Mouse (Mus musculus): ENCODE data around the gene Cldn2. TPM values are rescaled to one million over a fixed set of nuclear protein-coding genes. Genes with fewer than 3 reads are reported as not detected.

Cldn2 gene
- polyA plus RNA-seq, 1 experiment: 0.04 TPM

- Histone ChIP-seq H3K36me3 (ENCODE audit: control insufficient read depth, insufficient read depth, low read length) (no peaks in the 10 kb centered on the region), H3K27me3 (ENCODE audit: control insufficient read depth, insufficient read depth, low read length) (no peaks in the 10 kb centered on the region), H3K4me3 (ENCODE audit: extremely low read depth, insufficient read depth, insufficient read length) (no peak overlapping the region), H3K27ac (ENCODE audit: insufficient read depth, low read length) (no peak overlapping the region), H3K4me1 (ENCODE audit: control insufficient read depth, insufficient read depth, insufficient read length) (no peaks in the 10 kb centered on the region)
- TF ChIP-seq CTCF (IDR thresholded peaks at IDR 0.05; ENCODE audit: extremely low read depth, insufficient read depth, insufficient read length, insufficient replicate concordance) (no peak), POLR2A (IDR thresholded peaks at IDR 0.05; ENCODE audit: low read depth, low read length) (no peak)
- no peak for DNase-seq (ENCODE audit: low read depth in 1 of 2, low spot score in 2 of 2)
- WGBS: 70% methylated on average over 7 of the region's 7 CpGs
Observed at GRCm38 (mm10) chrX:139775084-139775612, 25.5 kb upstream of the Cldn2 start.

- no peaks in the 10 kb centered on the region for H3K27me3 ChIP-seq (ENCODE audit: control insufficient read depth, insufficient read depth, low read length)
- 93% methylated on average over 4 of the region's 4 CpGs for WGBS
Observed at GRCm38 (mm10) chrX:139777357-139777756, 23.3 kb upstream of the Cldn2 start.

GRCm38 (mm10) chrX:139778886-139779285, 21.7 kb upstream of the Cldn2 start:
- 86% methylated on average over 1 of the region's 1 CpGs for WGBS
- no peak for DNase-seq (ENCODE audit: low read depth in 1 of 2, low spot score in 2 of 2)
- H3K27ac ChIP-seq (ENCODE audit: insufficient read depth, low read length): no peak overlapping the region

More at GRCm38 (mm10) chrX:139777357-139777756, 23.3 kb upstream of the Cldn2 start:
- Histone ChIP-seq H3K27ac (ENCODE audit: insufficient read depth, low read length) (no peak overlapping the region), H3K36me3 (ENCODE audit: control insufficient read depth, insufficient read depth, low read length) (no peaks in the 10 kb centered on the region), H3K4me3 (ENCODE audit: extremely low read depth, insufficient read depth, insufficient read length) (no peak overlapping the region), H3K4me1 (ENCODE audit: control insufficient read depth, insufficient read depth, insufficient read length) (no peaks in the 10 kb centered on the region)
- no peak for DNase-seq (ENCODE audit: low read depth in 1 of 2, low spot score in 2 of 2)
- TF ChIP-seq POLR2A (IDR thresholded peaks at IDR 0.05; ENCODE audit: low read depth, low read length) (no peak), CTCF (IDR thresholded peaks at IDR 0.05; ENCODE audit: extremely low read depth, insufficient read depth, insufficient read length, insufficient replicate concordance) (no peak)

GRCm38 (mm10) chrX:139779401-139779800, 21.2 kb upstream of the Cldn2 start:
- 76% methylated on average over 5 of the region's 5 CpGs for WGBS
- no peak for DNase-seq (ENCODE audit: low read depth in 1 of 2, low spot score in 2 of 2)
- H3K36me3 ChIP-seq (ENCODE audit: control insufficient read depth, insufficient read depth, low read length): no peaks in the 10 kb centered on the region
- TF ChIP-seq CTCF (IDR thresholded peaks at IDR 0.05; ENCODE audit: extremely low read depth, insufficient read depth, insufficient read length, insufficient replicate concordance) (no peak), POLR2A (IDR thresholded peaks at IDR 0.05; ENCODE audit: low read depth, low read length) (no peak)
- H3K27ac ChIP-seq (ENCODE audit: insufficient read depth, low read length): no peak overlapping the region
- no peaks in the 10 kb centered on the region for H3K27me3 ChIP-seq (ENCODE audit: control insufficient read depth, insufficient read depth, low read length)
- no peak overlapping the region for H3K4me3 ChIP-seq (ENCODE audit: extremely low read depth, insufficient read depth, insufficient read length)
- no peaks in the 10 kb centered on the region for H3K4me1 ChIP-seq (ENCODE audit: control insufficient read depth, insufficient read depth, insufficient read length)

More at GRCm38 (mm10) chrX:139778886-139779285, 21.7 kb upstream of the Cldn2 start:
- no peaks in the 10 kb centered on the region for H3K36me3 ChIP-seq (ENCODE audit: control insufficient read depth, insufficient read depth, low read length)
- H3K27me3 ChIP-seq (ENCODE audit: control insufficient read depth, insufficient read depth, low read length): no peaks in the 10 kb centered on the region
- no peaks in the 10 kb centered on the region for H3K4me1 ChIP-seq (ENCODE audit: control insufficient read depth, insufficient read depth, insufficient read length)
- TF ChIP-seq CTCF (IDR thresholded peaks at IDR 0.05; ENCODE audit: extremely low read depth, insufficient read depth, insufficient read length, insufficient replicate concordance): no peak
- no peak for TF ChIP-seq POLR2A (IDR thresholded peaks at IDR 0.05; ENCODE audit: low read depth, low read length)
- H3K4me3 ChIP-seq (ENCODE audit: extremely low read depth, insufficient read depth, insufficient read length): no peak overlapping the region

- no peaks in the 10 kb centered on the region for H3K36me3 ChIP-seq (ENCODE audit: control insufficient read depth, insufficient read depth, low read length)
- no peaks in the 10 kb centered on the region for H3K27me3 ChIP-seq (ENCODE audit: control insufficient read depth, insufficient read depth, low read length)
- no peak for DNase-seq (ENCODE audit: low read depth in 1 of 2, low spot score in 2 of 2)
- H3K4me3 ChIP-seq (ENCODE audit: extremely low read depth, insufficient read depth, insufficient read length): no peak overlapping the region
- H3K27ac ChIP-seq (ENCODE audit: insufficient read depth, low read length): no peak overlapping the region
- WGBS: 67% methylated on average over 3 of the region's 3 CpGs
- TF ChIP-seq POLR2A (IDR thresholded peaks at IDR 0.05; ENCODE audit: low read depth, low read length) (no peak), CTCF (IDR thresholded peaks at IDR 0.05; ENCODE audit: extremely low read depth, insufficient read depth, insufficient read length, insufficient replicate concordance) (no peak)
- H3K4me1 ChIP-seq (ENCODE audit: control insufficient read depth, insufficient read depth, insufficient read length): no peaks in the 10 kb centered on the region
Observed at GRCm38 (mm10) chrX:139780988-139781387, 19.6 kb upstream of the Cldn2 start.

- Histone ChIP-seq H3K27me3 (ENCODE audit: control insufficient read depth, insufficient read depth, low read length) (no peaks in the 10 kb centered on the region), H3K4me1 (ENCODE audit: control insufficient read depth, insufficient read depth, insufficient read length) (no peaks in the 10 kb centered on the region), H3K4me3 (ENCODE audit: extremely low read depth, insufficient read depth, insufficient read length) (no peak overlapping the region), H3K27ac (ENCODE audit: insufficient read depth, low read length) (no peak overlapping the region), H3K36me3 (ENCODE audit: control insufficient read depth, insufficient read depth, low read length) (no peaks in the 10 kb centered on the region)
- TF ChIP-seq POLR2A (IDR thresholded peaks at IDR 0.05; ENCODE audit: low read depth, low read length) (no peak), CTCF (IDR thresholded peaks at IDR 0.05; ENCODE audit: extremely low read depth, insufficient read depth, insufficient read length, insufficient replicate concordance) (no peak)
- WGBS: 91% methylated on average over 4 of the region's 4 CpGs
- no peak for DNase-seq (ENCODE audit: low read depth in 1 of 2, low spot score in 2 of 2)
Observed at GRCm38 (mm10) chrX:139781563-139781962, 19.1 kb upstream of the Cldn2 start.

- no peaks in the 10 kb centered on the region for H3K27me3 ChIP-seq (ENCODE audit: control insufficient read depth, insufficient read depth, low read length)
- WGBS: 74% methylated on average over 6 of the region's 6 CpGs
- no peaks in the 10 kb centered on the region for H3K4me1 ChIP-seq (ENCODE audit: control insufficient read depth, insufficient read depth, insufficient read length)
- no peak for DNase-seq (ENCODE audit: low read depth in 1 of 2, low spot score in 2 of 2)
- H3K27ac ChIP-seq (ENCODE audit: insufficient read depth, low read length): no peak within 1 kb of the TSS
- TF ChIP-seq CTCF (IDR thresholded peaks at IDR 0.05; ENCODE audit: extremely low read depth, insufficient read depth, insufficient read length, insufficient replicate concordance) (no peak), POLR2A (IDR thresholded peaks at IDR 0.05; ENCODE audit: low read depth, low read length) (no peak)
- no peaks in the 10 kb centered on the region for H3K36me3 ChIP-seq (ENCODE audit: control insufficient read depth, insufficient read depth, low read length)
- H3K4me3 ChIP-seq (ENCODE audit: extremely low read depth, insufficient read depth, insufficient read length): no peak within 1 kb of the TSS
Observed at GRCm38 (mm10) chrX:139782278-139783044, 18.2 kb upstream of the Cldn2 start, which contains the start of gene Ripply1. Gene Ripply1 (minus strand): TSS chrX:139782353.
